Mouse (Mus musculus): Measurements from ENCODE around the gene Cidec. TPM values are rescaled to one million over a fixed set of nuclear protein-coding genes. Genes with fewer than 3 reads are reported as not detected.

The Cidec gene
- total and polyA plus RNA-seq, 2 experiments from 2014 or later, result not detected

DNA sequence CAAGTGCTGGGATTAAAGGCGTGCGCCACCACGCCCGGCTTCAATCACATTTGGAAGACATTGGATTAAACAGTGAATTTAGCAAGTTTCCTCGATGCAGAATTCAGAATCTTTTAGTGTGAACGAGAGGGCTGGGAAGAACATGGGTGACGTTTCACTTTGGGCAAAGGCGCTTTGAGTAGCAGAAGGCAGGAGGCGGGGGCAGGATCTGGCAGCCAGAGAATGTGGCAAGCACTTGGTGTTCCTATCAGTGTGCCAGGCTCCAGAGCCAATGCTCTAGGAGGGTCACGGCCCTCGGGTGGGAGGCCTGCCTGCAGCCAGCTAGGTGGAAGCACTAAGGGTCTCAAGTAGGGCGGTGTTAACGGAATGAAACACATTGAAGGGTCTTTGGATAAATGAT lies 33.5 kb downstream of the Cidec start:
- DNase-seq (ENCODE audit: low spot score), result no peak
- WGBS, result 88% methylated on average over 13 of the region's 13 CpGs
- no peak overlapping the region for H3K4me2 ChIP-seq (ENCODE audit: low read depth, low read length)

DNA sequence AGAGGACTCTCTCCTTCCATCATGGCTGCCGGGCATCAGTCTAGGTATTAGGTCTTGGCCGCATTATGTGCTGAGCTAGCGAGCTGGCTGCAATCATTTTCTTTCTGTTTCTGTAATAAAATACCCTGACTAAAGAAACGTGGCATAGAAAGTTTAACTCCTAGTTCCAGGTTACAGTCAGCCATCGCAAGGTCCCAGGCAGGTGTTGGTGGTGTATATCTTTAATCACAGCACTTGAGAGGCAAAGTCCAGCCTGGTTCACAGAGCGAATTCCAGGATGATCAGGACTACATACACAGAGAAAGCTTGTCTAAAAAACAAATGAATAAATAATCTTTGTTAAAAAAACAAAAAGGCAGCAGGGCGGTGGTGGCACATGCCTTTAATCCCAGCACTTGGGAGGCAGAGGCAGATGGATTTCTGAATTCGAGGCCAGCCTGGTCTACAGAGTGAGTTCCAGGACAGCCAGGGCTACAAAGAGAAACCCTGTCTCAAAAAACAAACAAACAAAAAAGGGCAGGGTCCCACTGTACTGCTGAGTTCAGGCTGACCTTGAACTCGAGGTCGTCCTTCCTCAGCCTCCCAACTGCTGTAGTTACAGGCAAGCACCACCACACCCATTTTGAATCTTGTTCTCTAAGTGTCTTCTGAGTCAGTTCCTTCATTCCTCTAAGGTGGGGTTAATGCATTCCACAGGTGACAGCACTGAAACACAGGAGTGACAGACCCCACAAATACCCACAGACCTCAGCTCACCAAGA lies 39.1 kb downstream of the Cidec start:
- peaks cover 3% of the 10 kb centered on the region; the same call in 1 of the 2 replicates for H3K36me3 ChIP-seq (ENCODE audit: insufficient read depth, low read length)
- DNase-seq (ENCODE audit: low spot score) (no peak), ATAC-seq (no peak)
- H3K9me3 ChIP-seq (ENCODE audit: low read length), result 0 out of 2 replicates have a peak, but pooled peaks cover 2% of the 10 kb centered on the region
- H3K27ac ChIP-seq, result no peak overlapping the region
- no peak overlapping the region for H3K4me2 ChIP-seq (ENCODE audit: low read depth, low read length)
- 88% methylated on average over 10 of the region's 10 CpGs for WGBS
- no peaks in the 10 kb centered on the region for H3K27me3 ChIP-seq (ENCODE audit: insufficient read depth, low read length)
- no peaks in the 10 kb centered on the region for H3K4me1 ChIP-seq (ENCODE audit: insufficient read depth, low read length)
- H3K9ac ChIP-seq (replicated peaks; ENCODE audit: low read length), result no peak overlapping the region
- no peak for TF ChIP-seq CTCF (IDR thresholded peaks at IDR 0.05; ENCODE audit: low read depth)
- no peak overlapping the region for H3K4me3 ChIP-seq (ENCODE audit: low read length)

More for the DNA sequence above, 33.5 kb downstream of the Cidec start:
- TF ChIP-seq CTCF (IDR thresholded peaks at IDR 0.05; ENCODE audit: low read depth), result no peak
- Histone ChIP-seq H3K36me3 (ENCODE audit: insufficient read depth, low read length) (no peaks in the 10 kb centered on the region; the same call in 1 of the 2 replicates), H3K4me3 (ENCODE audit: low read length) (no peak overlapping the region), H3K4me1 (ENCODE audit: insufficient read depth, low read length) (no peaks in the 10 kb centered on the region), H3K9me3 (ENCODE audit: low read length) (no peaks in the 10 kb centered on the region), H3K9ac (replicated peaks; ENCODE audit: low read length) (no peak overlapping the region), H3K27ac (no peak overlapping the region), H3K27me3 (ENCODE audit: insufficient read depth, low read length) (no peaks in the 10 kb centered on the region)
- ATAC-seq, result no peak

DNA sequence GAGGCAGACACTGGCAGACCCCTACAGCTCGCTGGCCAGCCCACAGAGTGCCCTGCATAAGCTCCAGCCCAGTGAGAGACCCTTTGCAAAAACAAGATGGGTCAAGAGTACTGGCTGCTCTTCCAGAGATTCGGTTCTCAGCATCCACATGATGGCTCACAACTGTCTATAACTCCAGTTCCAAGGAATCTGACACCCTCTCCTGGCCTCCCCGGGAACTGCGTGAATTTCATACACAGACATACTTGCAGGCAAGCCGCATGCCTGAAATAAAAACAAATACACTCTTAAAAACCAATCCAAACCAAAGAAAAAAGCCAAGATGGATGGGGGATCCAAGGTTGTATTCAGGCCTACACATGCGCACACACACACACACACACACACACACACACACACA lies 40.1 kb downstream of the Cidec start:
- no peak for ATAC-seq

DNA sequence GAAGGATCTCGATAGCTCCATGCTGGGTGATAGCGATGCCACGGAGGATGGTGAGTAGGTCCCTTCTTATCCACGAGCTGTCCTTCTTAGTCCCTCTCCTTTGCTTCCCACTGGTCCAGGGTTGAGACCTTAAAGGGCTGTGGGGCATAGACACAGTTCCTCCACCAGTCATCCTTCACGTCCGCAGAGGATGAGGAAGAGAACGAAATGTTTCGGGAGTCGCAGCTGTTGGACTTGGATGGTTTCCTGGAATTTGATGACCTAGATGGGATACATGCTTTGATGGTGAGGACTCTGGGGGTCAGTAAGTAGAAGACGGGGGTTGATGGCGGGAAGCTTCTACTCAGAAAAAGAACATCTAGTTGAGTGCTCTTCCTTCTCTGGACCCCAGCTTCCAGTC lies 40.7 kb downstream of the Cidec start:
- Histone ChIP-seq H3K9me3 (ENCODE audit: low read length) (0 out of 2 replicates have a peak, but pooled peaks cover 2% of the 10 kb centered on the region), H3K27ac (no peak overlapping the region), H3K4me1 (ENCODE audit: insufficient read depth, low read length) (no peaks in the 10 kb centered on the region), H3K4me3 (ENCODE audit: low read length) (no peak overlapping the region), H3K9ac (replicated peaks; ENCODE audit: low read length) (no peak overlapping the region), H3K4me2 (ENCODE audit: low read depth, low read length) (no peak overlapping the region), H3K36me3 (ENCODE audit: insufficient read depth, low read length) (peaks cover 5% of the 10 kb centered on the region), H3K27me3 (ENCODE audit: insufficient read depth, low read length) (no peaks in the 10 kb centered on the region)
- ATAC-seq (no peak), DNase-seq (ENCODE audit: low spot score) (no peak)
- TF ChIP-seq CTCF (IDR thresholded peaks at IDR 0.05; ENCODE audit: low read depth), result no peak
- 91% methylated on average over 11 of the region's 11 CpGs for WGBS

More for the DNA sequence above, 40.1 kb downstream of the Cidec start:
- no peak overlapping the region for H3K9ac ChIP-seq (replicated peaks; ENCODE audit: low read length)
- no peaks in the 10 kb centered on the region for H3K4me1 ChIP-seq (ENCODE audit: insufficient read depth, low read length)
- peaks cover 3% of the 10 kb centered on the region; the same call in 1 of the 2 replicates for H3K36me3 ChIP-seq (ENCODE audit: insufficient read depth, low read length)
- no peak for DNase-seq (ENCODE audit: low spot score)
- TF ChIP-seq CTCF (IDR thresholded peaks at IDR 0.05; ENCODE audit: low read depth), result peak; percentile 17; the same call in 1 of the 2 replicates
- WGBS, result 94% methylated on average over 6 of the region's 6 CpGs
- no peaks in the 10 kb centered on the region for H3K27me3 ChIP-seq (ENCODE audit: insufficient read depth, low read length)
- H3K9me3 ChIP-seq (ENCODE audit: low read length), result 0 out of 2 replicates have a peak, but pooled peaks cover 2% of the 10 kb centered on the region
- H3K27ac ChIP-seq, result no peak overlapping the region
- no peak overlapping the region for H3K4me2 ChIP-seq (ENCODE audit: low read depth, low read length)
- no peak overlapping the region for H3K4me3 ChIP-seq (ENCODE audit: low read length)

DNA sequence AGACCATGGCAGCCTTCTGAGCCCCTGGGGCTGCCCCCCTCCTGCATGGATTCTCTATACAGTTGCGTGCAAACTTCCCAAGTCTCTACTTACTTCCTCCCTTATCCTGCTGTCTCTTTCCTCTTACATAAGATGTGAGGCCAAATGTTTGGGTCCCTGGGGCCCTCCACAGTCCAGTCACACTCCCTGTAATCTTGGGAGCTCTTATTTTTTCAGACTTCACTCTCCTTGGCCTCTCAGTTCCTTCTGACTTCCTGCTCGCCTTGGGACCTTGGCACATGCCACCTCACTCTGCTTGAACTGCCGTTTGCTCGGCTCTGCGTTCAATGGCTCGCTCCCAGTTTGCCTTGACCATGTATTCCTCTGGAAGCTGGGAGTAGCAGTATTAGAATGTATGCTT lies 41.6 kb downstream of the Cidec start:
- Histone ChIP-seq H3K9ac (replicated peaks; ENCODE audit: low read length) (no peak overlapping the region), H3K4me3 (ENCODE audit: low read length) (no peak overlapping the region), H3K36me3 (ENCODE audit: insufficient read depth, low read length) (peaks cover 13% of the 10 kb centered on the region), H3K27me3 (ENCODE audit: insufficient read depth, low read length) (no peaks in the 10 kb centered on the region), H3K4me1 (ENCODE audit: insufficient read depth, low read length) (no peaks in the 10 kb centered on the region), H3K4me2 (ENCODE audit: low read depth, low read length) (no peak overlapping the region), H3K27ac (no peak overlapping the region), H3K9me3 (ENCODE audit: low read length) (0 out of 2 replicates have a peak, but pooled peaks cover 2% of the 10 kb centered on the region)
- DNase-seq (ENCODE audit: low spot score) (no peak), ATAC-seq (no peak)
- WGBS, result 86% methylated on average over 6 of the region's 6 CpGs
- TF ChIP-seq CTCF (IDR thresholded peaks at IDR 0.05; ENCODE audit: low read depth), result no peak

DNA sequence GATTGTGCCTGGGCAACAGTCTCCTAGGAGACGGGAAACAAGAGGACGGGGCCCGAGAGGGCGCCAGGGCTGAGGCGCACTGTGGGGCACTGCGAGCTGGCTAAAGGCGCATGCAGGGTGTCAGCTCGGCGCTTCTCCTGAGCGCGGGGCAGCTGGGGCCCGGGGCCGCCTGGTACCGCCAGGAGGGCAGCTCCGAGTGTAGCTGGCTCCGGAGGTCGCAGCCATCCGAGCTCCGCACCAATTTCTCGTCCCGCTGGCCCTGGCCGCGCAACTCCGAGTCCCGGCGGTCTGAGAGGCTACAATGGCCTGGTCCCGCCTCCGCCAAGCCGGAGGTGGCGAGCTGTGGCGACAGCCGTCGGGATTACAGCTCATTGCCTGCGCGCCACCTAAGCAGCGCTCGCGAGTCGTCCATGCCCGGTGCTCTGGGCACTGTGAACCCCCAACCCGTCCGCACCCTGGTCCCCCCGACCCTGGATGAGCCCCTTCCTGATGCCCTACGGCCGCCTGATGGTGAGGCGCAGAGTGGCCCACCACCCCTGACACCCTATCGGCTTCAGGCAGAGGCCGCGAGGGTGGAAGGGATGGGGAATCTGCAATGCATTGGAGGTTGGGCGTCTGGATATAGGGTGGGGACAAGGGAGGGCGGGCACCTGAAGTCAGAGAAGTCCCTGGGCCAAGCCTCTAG lies 43.0 kb downstream of the Cidec start:
- Histone ChIP-seq H3K27ac (peak overlapping the region; percentile 73), H3K4me3 (ENCODE audit: low read length) (peak overlapping the region; percentile 38), H3K27me3 (ENCODE audit: insufficient read depth, low read length) (no peaks in the 10 kb centered on the region), H3K36me3 (ENCODE audit: insufficient read depth, low read length) (peaks cover 17% of the 10 kb centered on the region), H3K9me3 (ENCODE audit: low read length) (0 out of 2 replicates have a peak, but pooled peaks cover 2% of the 10 kb centered on the region), H3K9ac (replicated peaks; ENCODE audit: low read length) (peak overlapping the region; percentile 56), H3K4me1 (ENCODE audit: insufficient read depth, low read length) (no peaks in the 10 kb centered on the region), H3K4me2 (ENCODE audit: low read depth, low read length) (peak overlapping the region; percentile 70)
- WGBS, result 3% methylated on average over 51 of the region's 51 CpGs
- ATAC-seq (peak; percentile 91), DNase-seq (ENCODE audit: low spot score) (peak; percentile 80)
- TF ChIP-seq CTCF (IDR thresholded peaks at IDR 0.05; ENCODE audit: low read depth), result no peak

Data from hindbrain, postnatal 0 days (tissue).